Mouse (Mus musculus) adrenal gland, postnatal 4 days (tissue): ENCODE measurements around the gene Slc46a3. TPM values are rescaled to one million over a fixed set of nuclear protein-coding genes. Genes with fewer than 3 reads are reported as not detected.

ENCODE experiments used
- DNase-seq, 2 experiments: peaks; one replicate each; pipeline ENCODE4 v3.0.0; 2021 to 2022; ENCODE audit warnings: low spot score in 2 of 2, mixed read lengths in 2 of 2
- long read RNA-seq, 2 experiments: library from polyadenylated mRNA; stranded (forward); transcript quantifications; one replicate each; pipeline ENCODE4 v2.0.0; 2021
- total RNA-seq, 2 experiments: library from RNA; stranded (reverse); gene quantifications; 2 replicates each; pipeline ENCODE4 v1.2.3; 2021

Gene Slc46a3
- total RNA-seq = 1 to 10 TPM; 7.7 to 8.0 TPM
- long read RNA-seq, experiment 1, partial matches to known transcripts = 0 of 3 reads
- long read RNA-seq, experiment 1, other reads (novel, unspliced or antisense) = 2 of 3 reads
- long read RNA-seq, experiment 2, partial matches to known transcripts = 1 of 8 reads
- long read RNA-seq, experiment 2, other reads (novel, unspliced or antisense) = 0 of 8 reads

- DNase-seq = peak; percentile 82 to 83
These were observed at the start of gene Slc46a3 for GRCm38 (mm10) chr5:147894455-147895076. Slc46a3 (minus strand) TSS chr5:147894815.

GRCm38 (mm10) chr5:147939226-147939625 lies 44.6 kb upstream of the Slc46a3 start:
- DNase-seq = no peak

GRCm38 (mm10) chr5:147935096-147935495 lies 40.5 kb upstream of the Slc46a3 start:
- DNase-seq = no peak

- no peak for DNase-seq
These were observed 34.3 kb upstream of the Slc46a3 start for GRCm38 (mm10) chr5:147928668-147929497.

- no peak for DNase-seq
These were observed 31.5 kb upstream of the Slc46a3 start for GRCm38 (mm10) chr5:147925935-147926604.

GRCm38 (mm10) chr5:147924621-147925020 lies 30.0 kb upstream of the Slc46a3 start:
- DNase-seq = no peak

DNA sequence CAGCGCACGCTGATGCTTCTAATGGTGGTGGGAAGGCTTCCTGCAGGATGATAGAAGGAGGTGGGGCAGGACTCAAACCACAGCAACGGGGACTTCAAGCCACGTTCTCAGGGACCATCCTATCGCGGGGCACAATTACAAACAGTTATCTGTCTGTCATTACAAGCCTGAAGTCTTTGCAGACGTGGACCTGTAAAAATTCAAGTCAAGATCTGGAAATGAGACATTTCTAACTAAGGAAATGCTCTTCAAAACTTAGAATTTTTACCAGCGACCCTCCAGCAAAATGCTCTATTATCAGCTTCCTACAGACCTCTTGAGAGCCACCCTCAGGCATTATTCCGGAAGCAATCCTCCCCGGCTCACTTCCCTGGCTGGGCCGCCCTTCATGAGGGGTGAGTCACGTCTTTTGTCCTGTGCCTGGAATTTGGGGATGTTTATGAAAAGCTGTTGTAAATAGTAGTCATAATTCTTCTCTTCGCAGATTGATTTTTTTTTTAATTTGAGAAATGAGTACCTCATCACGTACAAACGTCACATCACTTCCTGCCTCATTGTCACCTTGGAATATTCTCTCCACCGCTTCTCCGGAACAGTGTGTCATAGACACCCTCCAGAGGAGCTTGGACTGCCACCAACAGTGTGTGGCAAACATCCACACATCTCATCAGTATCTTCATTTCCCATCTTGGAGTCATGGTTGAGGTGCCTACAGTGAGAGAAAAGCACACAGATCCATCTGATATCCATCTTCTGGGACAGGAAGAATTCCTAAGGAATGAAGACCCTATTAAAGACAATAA lies 23.6 kb upstream of the Slc46a3 start:
- DNase-seq = no peak

GRCm38 (mm10) chr5:147916171-147916570 lies 21.6 kb upstream of the Slc46a3 start:
- no peak for DNase-seq

DNA sequence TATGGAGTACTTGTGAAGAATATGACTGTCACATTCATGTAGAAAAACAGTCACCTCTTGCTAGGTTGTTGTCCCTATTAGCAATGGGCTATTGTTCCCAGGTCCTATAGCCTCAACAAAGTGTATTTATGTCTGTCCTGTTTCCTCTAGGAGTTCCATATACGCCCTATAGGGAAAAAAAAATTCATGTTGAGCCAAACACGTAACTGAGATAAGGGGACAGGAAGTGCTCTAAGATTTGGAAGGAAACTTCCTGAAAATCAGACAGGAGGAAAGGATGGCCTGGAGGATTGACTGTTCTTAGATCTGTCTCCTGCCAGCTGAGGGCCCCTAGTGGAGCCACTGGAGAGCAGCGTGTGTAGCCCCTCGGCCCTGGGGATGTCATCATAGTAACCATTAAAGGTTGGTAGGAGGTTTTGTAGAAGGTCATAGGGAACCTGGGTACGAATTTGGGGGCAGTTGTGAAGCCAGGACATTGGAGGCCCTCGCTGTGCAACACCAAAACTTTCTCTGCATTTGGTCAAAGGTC lies 20.5 kb upstream of the Slc46a3 start:
- DNase-seq = no peak

DNA sequence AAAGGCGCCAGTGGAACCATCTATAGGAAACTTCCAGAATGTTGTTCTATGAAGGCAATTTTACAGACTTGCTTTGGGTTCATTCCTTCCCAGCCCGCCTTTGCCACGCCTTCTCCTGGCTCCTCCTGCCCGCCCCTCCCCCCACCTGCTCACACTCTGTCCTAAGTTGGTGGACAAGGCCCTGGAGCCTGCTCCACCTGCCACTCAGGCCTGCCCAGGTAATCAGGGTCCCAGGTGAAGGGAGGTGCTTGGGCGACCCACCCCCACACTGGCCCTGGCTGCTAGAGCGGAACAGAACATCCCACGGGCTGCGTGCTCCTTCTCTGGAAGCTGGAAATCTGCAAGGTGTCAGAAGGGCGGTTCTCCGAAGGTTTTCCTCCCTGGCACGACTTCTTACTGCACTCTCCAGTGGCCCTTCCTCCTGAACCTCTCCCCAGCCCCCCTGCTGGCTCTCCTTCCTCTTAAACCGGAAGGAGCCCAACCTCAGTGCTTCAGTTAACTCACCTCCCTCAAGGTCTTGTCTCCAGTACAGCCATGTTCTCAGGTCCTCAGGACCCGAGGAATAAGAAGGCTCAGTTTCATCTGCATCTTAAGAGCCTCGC lies 18.7 kb upstream of the Slc46a3 start:
- DNase-seq = no peak

- DNase-seq = no peak
These were observed 17.1 kb upstream of the Slc46a3 start for GRCm38 (mm10) chr5:147911744-147912143.

DNA sequence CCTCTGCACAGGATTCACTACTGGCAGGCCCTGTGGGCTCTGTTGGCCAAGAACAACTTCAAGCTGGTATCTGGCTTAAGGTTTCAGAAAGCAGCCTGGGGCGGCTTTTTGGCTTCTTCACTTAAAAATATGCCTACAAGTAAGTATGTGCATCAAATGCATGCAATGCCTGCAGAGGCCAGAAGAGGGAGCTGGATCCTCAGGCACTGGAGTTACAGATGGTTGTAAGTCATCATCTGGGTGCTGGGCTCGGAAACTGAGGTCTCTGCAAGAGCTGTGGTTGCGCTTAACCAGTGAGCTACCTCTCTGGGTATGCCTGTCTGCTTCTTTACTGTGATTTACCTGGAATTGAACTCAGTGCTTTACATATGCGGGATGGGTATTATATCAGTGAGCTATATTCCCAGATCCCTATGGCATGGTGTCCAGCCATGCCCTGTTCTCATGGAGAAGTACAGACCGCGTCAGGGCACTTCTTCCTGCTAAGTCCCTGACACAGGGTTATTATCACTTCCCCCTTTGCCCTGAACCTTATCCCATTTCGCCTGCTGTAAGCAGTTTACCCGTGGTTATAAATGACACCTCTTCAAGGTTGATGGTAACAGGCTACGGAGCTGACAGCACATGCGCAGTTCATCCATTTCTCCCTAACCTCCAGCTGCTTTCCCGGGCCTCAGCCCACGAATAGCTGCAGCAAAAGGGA lies 16.3 kb upstream of the Slc46a3 start:
- no peak for DNase-seq

GRCm38 (mm10) chr5:147907851-147908250 lies 13.2 kb upstream of the Slc46a3 start:
- DNase-seq = no peak

DNA sequence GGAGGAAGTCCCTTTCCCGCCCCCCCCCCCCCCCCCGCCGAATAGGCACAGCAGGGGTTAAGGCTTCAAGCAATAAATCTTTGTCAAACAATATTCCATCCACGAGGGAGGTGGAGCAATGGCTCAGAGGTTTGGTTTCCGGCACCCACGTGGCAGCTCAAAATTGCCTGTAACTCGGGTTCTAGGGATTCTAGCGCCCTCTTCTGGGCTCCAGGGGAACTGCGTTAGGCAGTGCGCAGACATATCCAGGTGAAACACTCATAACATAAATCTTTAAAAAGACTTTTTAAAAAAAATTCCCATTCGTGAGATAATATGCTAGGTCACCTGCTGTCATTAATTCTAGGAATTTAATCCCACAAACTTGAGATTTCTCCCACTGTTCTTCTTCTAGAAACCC lies 12.5 kb upstream of the Slc46a3 start:
- DNase-seq = no peak

GRCm38 (mm10) chr5:147903166-147903565 lies 8.6 kb upstream of the Slc46a3 start:
- no peak for DNase-seq

DNA sequence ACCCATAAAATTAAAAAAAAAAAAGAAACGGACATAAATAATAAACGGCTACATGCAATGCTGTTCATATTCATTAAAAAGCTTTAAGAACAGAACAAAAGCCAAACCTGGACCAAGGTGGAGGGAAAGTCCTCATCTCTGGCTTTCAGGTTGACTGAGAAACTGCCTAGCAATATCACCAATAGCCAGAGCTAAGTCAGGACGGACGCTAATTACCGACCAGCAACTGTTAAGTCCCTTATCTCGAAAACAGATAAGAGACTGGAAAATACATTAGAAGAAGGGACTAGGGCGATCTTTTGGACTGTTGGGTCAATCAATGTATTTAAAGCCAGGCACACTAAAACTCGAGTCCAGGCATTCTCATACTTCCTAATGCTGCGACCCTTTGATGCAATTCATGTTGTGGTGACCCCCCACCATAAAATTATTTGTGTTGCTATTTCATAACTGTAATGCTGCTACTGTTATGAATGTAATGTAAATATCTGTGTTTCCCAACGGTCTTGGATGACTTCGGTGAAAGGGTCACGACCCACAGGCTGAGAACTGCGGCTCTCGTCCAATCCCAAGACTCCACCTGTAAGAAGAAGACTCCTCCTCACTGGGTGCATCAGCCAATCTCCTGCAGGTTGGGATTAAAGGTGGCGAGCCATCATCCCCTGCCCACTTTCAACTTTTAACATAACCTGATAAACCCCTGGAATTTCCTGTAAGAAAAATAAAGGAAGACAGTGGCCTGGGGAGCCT lies 7.6 kb upstream of the Slc46a3 start:
- no peak for DNase-seq

- DNase-seq = no peak
These were observed 4.4 kb upstream of the Slc46a3 start for GRCm38 (mm10) chr5:147898968-147899549.

- no peak for DNase-seq
These were observed 3.6 kb upstream of the Slc46a3 start for GRCm38 (mm10) chr5:147898254-147898653.
